Mouse (Mus musculus) bone marrow macrophage, adult 2 months (primary cell): ENCODE measurements around the gene Ctrb1. TPM values are rescaled to one million over a fixed set of nuclear protein-coding genes. Genes with fewer than 3 reads are reported as not detected.

Source experiments
- H3K27ac ChIP-seq: 2 replicates; pipeline ENCODE4 v1.5.1; 2012; ENCODE audit warnings: low read depth, low read length; ENCODE audit not compliant: insufficient read depth
- H3K4me1 ChIP-seq: 2 replicates; pipeline ENCODE4 v1.6.1; 2012; ENCODE audit warnings: low read length; ENCODE audit not compliant: control insufficient read depth, insufficient read depth
- H3K4me3 ChIP-seq: 2 replicates; pipeline ENCODE4 v1.5.1; 2012; ENCODE audit warnings: mild to moderate bottlenecking, low read length, moderate library complexity; ENCODE audit not compliant: insufficient read depth
- CTCF ChIP-seq: IDR thresholded peaks from 2 replicates; pipeline ENCODE4 v1.5.1; 2012; ENCODE audit warnings: low read depth, mild to moderate bottlenecking, low read length, moderate library complexity
- POLR2A ChIP-seq: IDR thresholded peaks from 2 replicates; pipeline ENCODE4 v1.6.1; 2012; ENCODE audit warnings: mild to moderate bottlenecking, low read depth, low read length, borderline replicate concordance
- polyA plus RNA-seq: library from polyadenylated mRNA; stranded (reverse); fragments of >200 nt; gene quantifications from 2 replicates; pipeline ENCODE4 v1.2.4, GENCODE M21; 2012; ENCODE audit not compliant: missing spikeins, insufficient read depth, insufficient read length

The Ctrb1 gene
- polyA plus RNA-seq, 1 experiment: not detected

DNA sequence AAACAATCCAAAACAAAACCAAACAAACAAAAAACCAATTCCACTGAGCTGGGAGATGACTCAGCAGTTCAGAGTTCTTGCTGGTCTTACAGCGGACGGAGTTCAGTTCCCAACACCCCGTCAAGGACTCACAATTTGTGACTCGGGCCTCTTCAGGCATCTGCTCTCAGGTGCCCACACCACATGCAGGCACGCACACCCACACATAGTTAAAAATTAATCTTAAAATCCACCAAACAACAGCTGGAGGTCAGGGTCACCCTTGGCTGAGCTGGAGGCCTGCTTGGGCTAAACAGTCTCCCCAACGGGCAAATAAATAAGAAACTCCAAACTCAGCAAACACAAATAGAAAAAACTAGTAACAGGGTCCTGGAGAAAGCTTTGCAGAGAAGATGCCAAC is 17.5 kb upstream of the Ctrb1 start:
- H3K4me1 ChIP-seq: no peaks in the 10 kb centered on the region
- H3K4me3 ChIP-seq: no peak overlapping the region
- H3K27ac ChIP-seq: no peak overlapping the region
- TF ChIP-seq CTCF (no peak), POLR2A (no peak)

GRCm38 (mm10) chr8:111705699-111706098 is 14.9 kb upstream of the Ctrb1 start:
- H3K4me3 ChIP-seq: no peak overlapping the region
- no peak overlapping the region for H3K27ac ChIP-seq
- H3K4me1 ChIP-seq: no peaks in the 10 kb centered on the region
- TF ChIP-seq POLR2A (no peak), CTCF (no peak)

DNA sequence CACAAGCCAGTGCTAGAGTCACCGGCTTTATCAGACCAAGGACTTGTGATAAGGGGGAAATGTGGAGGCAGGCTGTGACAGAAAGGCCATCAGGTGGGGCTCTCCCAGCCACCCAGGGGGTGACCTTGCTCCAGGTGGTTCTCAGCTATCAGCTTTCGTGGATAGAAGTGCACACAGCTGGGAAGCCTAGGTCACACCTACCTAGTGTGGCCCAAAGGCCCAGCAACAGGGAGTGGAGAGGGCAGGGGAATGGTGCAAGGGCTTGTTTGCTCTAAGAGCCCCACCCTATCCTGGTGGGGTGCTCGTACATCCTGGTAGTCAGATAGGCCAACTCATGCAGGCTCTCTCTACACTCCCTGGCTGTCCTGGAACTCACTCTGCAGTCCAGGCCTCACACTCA is 14.4 kb upstream of the Ctrb1 start:
- Histone ChIP-seq H3K4me1 (no peaks in the 10 kb centered on the region), H3K27ac (no peak overlapping the region), H3K4me3 (no peak overlapping the region)
- TF ChIP-seq POLR2A: no peak
- no peak for TF ChIP-seq CTCF

DNA sequence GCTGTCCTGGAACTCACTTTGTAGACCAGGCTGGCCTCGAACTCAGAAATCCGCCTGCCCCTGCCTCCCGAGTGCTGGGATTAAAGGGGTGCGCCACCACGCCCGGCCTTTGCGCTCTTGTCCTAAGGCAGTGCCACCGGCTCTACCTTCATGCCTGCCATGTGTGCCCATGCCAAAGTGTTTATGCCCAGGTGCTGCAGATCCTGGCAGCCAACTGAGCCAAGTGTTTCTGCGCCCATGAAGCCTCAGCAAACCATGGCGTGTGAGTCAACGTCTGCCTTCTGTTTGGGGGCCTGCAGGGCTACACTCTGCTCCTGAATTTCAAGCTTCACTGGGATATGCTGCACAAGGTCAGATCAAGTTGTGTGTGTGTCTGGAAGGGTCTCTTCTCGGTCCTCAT is 13.8 kb upstream of the Ctrb1 start:
- Histone ChIP-seq H3K4me3 (no peak overlapping the region), H3K27ac (no peak overlapping the region), H3K4me1 (no peaks in the 10 kb centered on the region)
- TF ChIP-seq POLR2A: no peak
- no peak for TF ChIP-seq CTCF

- no peaks in the 10 kb centered on the region for H3K4me1 ChIP-seq
- TF ChIP-seq CTCF (no peak), POLR2A (no peak)
- no peak overlapping the region for H3K27ac ChIP-seq
- H3K4me3 ChIP-seq: no peak overlapping the region
These were observed 10.6 kb upstream of the Ctrb1 start for GRCm38 (mm10) chr8:111701380-111701779.

- TF ChIP-seq CTCF (no peak), POLR2A (no peak)
- no peak overlapping the region for H3K4me3 ChIP-seq
- H3K27ac ChIP-seq: no peak overlapping the region
- no peaks in the 10 kb centered on the region for H3K4me1 ChIP-seq
These were observed 9.9 kb upstream of the Ctrb1 start for GRCm38 (mm10) chr8:111700740-111701139.

DNA sequence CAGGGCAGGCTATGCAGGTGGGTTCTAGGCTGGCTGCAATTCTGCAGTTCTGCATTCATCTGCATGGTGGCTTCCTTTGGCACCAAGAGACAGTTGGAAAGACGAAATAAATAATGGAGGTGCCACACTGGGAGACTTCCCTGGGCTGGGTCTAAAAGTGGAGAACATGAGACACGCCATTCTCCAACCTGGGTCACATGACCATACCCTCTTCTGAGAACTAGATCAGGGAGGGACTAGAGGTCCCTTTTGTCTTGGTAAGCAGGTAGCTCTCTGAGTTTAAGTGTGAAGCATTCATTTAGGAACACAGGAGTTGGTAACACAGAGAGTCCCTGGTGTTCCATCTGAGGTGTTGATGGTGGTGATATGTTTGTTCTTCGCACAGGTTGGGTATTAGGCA is 9.4 kb upstream of the Ctrb1 start:
- TF ChIP-seq CTCF (no peak), POLR2A (no peak)
- Histone ChIP-seq H3K4me1 (no peaks in the 10 kb centered on the region; the same call in 1 of the 2 replicates), H3K4me3 (no peak overlapping the region), H3K27ac (no peak overlapping the region)

DNA sequence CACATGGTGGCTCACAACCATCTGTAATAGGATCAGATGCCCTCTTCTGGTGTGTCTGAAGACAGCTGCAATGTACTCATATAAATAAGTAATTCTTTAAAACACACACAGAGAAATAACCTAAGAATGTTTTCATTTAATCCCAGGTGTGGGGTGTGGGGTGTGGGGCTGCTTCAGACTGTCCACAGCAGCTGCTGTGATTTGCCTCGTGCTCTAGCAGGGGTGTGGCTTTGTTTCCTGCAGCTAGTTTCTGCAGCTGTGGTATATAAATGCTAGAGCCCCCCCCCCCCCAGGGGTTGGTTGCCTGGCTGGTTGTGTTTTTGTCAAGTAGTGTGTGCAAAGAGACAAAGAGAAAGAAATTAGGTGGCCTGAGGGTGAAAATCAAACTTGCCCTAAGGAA is 8.2 kb upstream of the Ctrb1 start:
- H3K27ac ChIP-seq: no peak overlapping the region
- H3K4me1 ChIP-seq: no peaks in the 10 kb centered on the region; the same call in 1 of the 2 replicates
- no peak for TF ChIP-seq CTCF
- no peak for TF ChIP-seq POLR2A
- H3K4me3 ChIP-seq: no peak overlapping the region

GRCm38 (mm10) chr8:111697655-111698054 is 6.8 kb upstream of the Ctrb1 start:
- no peak overlapping the region for H3K27ac ChIP-seq
- no peak overlapping the region for H3K4me3 ChIP-seq
- TF ChIP-seq CTCF: no peak
- TF ChIP-seq POLR2A: no peak
- H3K4me1 ChIP-seq: no peaks in the 10 kb centered on the region; the same call in 1 of the 2 replicates

- Histone ChIP-seq H3K4me1 (no peaks in the 10 kb centered on the region; the same call in 1 of the 2 replicates), H3K27ac (no peak overlapping the region), H3K4me3 (no peak overlapping the region)
- TF ChIP-seq POLR2A: no peak
- no peak for TF ChIP-seq CTCF
These were observed 4.6 kb upstream of the Ctrb1 start for GRCm38 (mm10) chr8:111695441-111695840.

- Histone ChIP-seq H3K27ac (no peak overlapping the region), H3K4me1 (no peaks in the 10 kb centered on the region; the same call in 1 of the 2 replicates), H3K4me3 (no peak overlapping the region)
- TF ChIP-seq POLR2A (no peak), CTCF (no peak)
These were observed 2.5 kb upstream of the Ctrb1 start for GRCm38 (mm10) chr8:111693261-111693741.
